Mouse (Mus musculus) liver, embryonic 15.5 days (tissue): ENCODE measurements around the gene Khnyn. TPM values are rescaled to one million over a fixed set of nuclear protein-coding genes. Genes with fewer than 3 reads are reported as not detected.
A peak's percentile ranks its signal among the peaks of the same experiment; 100 is the strongest.

ENCODE experiments used
- ATAC-seq: fragments of 200-750 bp; cut with Nextera tagmentation; 2 replicates; pipeline ENCODE4 v1.8.0; 2017; ENCODE audit warnings: moderate number of reproducible peaks, mild to moderate bottlenecking, moderate library complexity; ENCODE audit not compliant: insufficient read depth
- H3K27ac ChIP-seq: fragments of 300-500 bp; sonication (generic); replicated peaks from 2 replicates; pipeline ENCODE4 v1.5.1; 2015; ENCODE audit warnings: mild to moderate bottlenecking, inconsistent platforms
- H3K27me3 ChIP-seq: fragments of 300-500 bp; sonication (generic); 2 replicates; pipeline ENCODE4 v1.6.1; 2015; ENCODE audit warnings: mild to moderate bottlenecking, inconsistent platforms
- H3K36me3 ChIP-seq: fragments of 300-500 bp; sonication (generic); replicated peaks from 2 replicates; pipeline ENCODE4 v1.6.1; 2015; ENCODE audit warnings: moderate library complexity, mild to moderate bottlenecking, inconsistent platforms
- H3K4me1 ChIP-seq: fragments of 300-500 bp; sonication (generic); replicated peaks from 2 replicates; pipeline ENCODE4 v1.6.1; 2015; ENCODE audit warnings: inconsistent platforms
- H3K4me2 ChIP-seq: fragments of 300-500 bp; sonication (generic); 2 replicates; pipeline ENCODE4 v1.6.1; 2015; ENCODE audit warnings: moderate library complexity, mild to moderate bottlenecking, inconsistent platforms
- H3K4me3 ChIP-seq: fragments of 300-500 bp; sonication (generic); replicated peaks from 2 replicates; pipeline ENCODE4 v1.5.1; 2015; ENCODE audit warnings: mild to moderate bottlenecking, inconsistent platforms
- H3K9ac ChIP-seq: fragments of 300-500 bp; sonication (generic); 2 replicates; pipeline ENCODE4 v1.6.1; 2015; ENCODE audit warnings: moderate library complexity, mild to moderate bottlenecking, inconsistent platforms
- H3K9me3 ChIP-seq: fragments of 300-500 bp; sonication (generic); replicated peaks from 2 replicates; pipeline ENCODE4 v1.6.1; 2016; ENCODE audit warnings: inconsistent platforms
- WGBS: fragments of 180-500 bp; shearing (Covaris S2); methylation state at CpG from one replicate; pipeline ENCODE4 v1.1.7; 2015; ENCODE audit warnings: mixed read lengths; ENCODE audit not compliant: insufficient replicate concordance; 5-methylcytosine and 5-hydroxymethylcytosine counted together
- polyA plus RNA-seq: library from polyadenylated mRNA; unstranded; fragments of >200 nt; fragmentation: Nextera tagmentation; extraction: Ambion mirVana; gene quantifications from 2 replicates; pipeline ENCODE4 v1.2.1, GENCODE M21; 2015

Gene Khnyn
- polyA plus RNA-seq = 8.6 and 10.1 TPM in 2 replicates

DNA sequence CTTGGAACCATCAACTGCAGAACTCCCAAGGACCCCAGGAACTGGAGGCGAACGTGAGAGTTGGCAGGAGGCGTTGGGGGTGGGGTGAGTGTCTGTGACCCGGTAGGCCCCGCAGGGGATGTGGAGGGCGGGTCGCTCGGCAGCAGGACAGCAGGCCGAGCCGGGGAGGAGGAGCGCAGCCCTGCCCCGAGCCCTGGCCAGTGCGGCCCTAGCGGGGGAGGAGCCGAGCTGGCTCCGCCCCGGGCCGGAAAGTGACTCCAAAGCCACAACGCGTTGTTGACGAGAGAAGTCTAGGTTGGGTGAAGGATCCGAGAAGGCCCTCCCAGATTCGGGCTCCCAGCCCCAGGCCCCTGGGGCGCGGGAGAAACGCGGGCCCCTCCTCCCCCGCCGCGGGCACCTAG is at the start of gene Khnyn:
Gene Khnyn (plus strand): TSS at position 235 of the 401 bp plus-strand sequence.
- Histone ChIP-seq H3K4me3 (peak within 1 kb of the TSS; percentile 85), H3K9ac (peak within 1 kb of the TSS; percentile 95), H3K27ac (peak within 1 kb of the TSS; percentile 93), H3K9me3 (no peaks in the 10 kb centered on the region), H3K4me2 (peak within 1 kb of the TSS; percentile 78), H3K27me3 (no peaks in the 10 kb centered on the region), H3K36me3 (peaks cover 38% of the 10 kb centered on the region), H3K4me1 (peaks cover 51% of the 10 kb centered on the region)
- ATAC-seq = peak; percentile 86
- under 1% methylated on average over 30 of the region's 30 CpGs for WGBS

DNA sequence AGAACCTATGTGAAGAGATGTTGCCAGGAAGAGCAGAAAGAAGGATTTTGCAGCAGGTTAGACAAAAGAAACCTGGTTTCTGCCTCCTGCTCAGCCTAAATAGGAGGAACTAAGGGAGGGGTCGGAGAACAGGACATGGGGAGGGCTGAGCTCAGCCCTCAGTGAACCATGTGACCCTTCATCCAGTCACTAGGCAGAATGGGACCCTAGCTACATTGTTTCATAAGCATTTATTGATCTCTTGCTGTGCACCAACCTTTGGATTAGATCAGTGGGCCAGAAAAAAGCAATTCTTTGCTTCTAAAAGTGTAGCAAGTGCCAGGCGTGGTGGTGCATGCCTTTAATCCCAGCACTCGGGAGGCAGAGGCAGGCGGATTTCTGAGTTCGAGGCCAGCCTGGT is 46.4 kb upstream of the Khnyn start:
- Histone ChIP-seq H3K9me3 (no peaks in the 10 kb centered on the region), H3K4me2 (no peak overlapping the region), H3K27me3 (no peaks in the 10 kb centered on the region), H3K27ac (no peak overlapping the region), H3K4me3 (no peak overlapping the region), H3K9ac (no peak overlapping the region), H3K4me1 (no peaks in the 10 kb centered on the region; the same call in 1 of the 2 replicates), H3K36me3 (no peaks in the 10 kb centered on the region)
- ATAC-seq = 0 out of 2 replicates have a peak, but pooled peaks have one; percentile 28
- WGBS = 62% methylated on average over 5 of the region's 5 CpGs

DNA sequence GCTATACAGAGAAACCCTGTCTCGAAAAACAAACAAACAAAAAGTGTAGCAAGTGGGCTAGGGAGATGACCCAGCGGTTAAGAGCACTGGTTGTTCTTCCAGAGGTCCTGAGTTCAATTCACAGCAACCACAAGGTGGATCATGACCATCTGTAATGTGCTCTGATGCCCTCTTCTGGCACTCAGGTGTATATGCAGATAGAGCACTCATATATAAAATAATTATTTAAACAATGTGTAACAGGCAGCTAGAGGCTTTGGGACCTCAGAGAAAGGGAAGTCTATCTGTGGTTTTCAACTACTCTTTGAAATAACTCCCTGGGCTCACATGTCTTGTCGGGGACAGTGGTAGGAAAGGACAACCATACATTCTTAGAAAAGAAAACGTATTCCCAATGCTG is 46.0 kb upstream of the Khnyn start:
- 55% methylated on average over 4 of the region's 4 CpGs for WGBS
- ATAC-seq = no peak
- Histone ChIP-seq H3K4me2 (no peak overlapping the region), H3K27ac (no peak overlapping the region), H3K27me3 (no peaks in the 10 kb centered on the region), H3K9me3 (no peaks in the 10 kb centered on the region), H3K9ac (no peak overlapping the region), H3K4me3 (no peak overlapping the region), H3K4me1 (no peaks in the 10 kb centered on the region; the same call in 1 of the 2 replicates), H3K36me3 (no peaks in the 10 kb centered on the region)

DNA sequence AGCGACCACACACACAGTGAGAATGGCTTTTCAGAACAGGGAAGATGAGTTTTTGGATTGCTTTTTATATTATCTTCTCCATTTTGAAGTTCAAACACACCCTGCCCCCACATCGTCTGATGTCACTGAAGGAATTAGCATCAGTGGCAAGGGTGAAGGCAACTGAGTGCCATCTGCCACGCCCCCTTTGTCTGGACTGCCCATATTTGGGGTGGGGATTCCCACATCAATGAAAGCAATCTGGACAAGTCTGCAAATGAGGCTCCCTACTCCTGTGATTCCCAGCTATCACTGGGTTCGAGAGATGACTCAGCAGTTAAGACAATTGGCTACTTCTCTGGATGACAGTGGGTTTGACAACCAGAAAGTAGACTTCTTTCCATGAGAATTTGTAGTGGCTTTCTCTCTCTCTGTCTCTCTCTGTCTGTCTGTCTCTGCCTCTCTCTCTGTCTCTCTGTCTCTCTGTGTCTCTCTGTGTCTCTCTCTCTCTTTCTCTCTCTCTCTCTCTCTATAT is 43.8 kb upstream of the Khnyn start:
- Histone ChIP-seq H3K9me3 (no peaks in the 10 kb centered on the region), H3K27me3 (no peaks in the 10 kb centered on the region), H3K4me2 (no peak overlapping the region), H3K4me3 (no peak overlapping the region), H3K27ac (no peak overlapping the region), H3K9ac (no peak overlapping the region), H3K36me3 (no peaks in the 10 kb centered on the region), H3K4me1 (no peaks in the 10 kb centered on the region; the same call in 1 of the 2 replicates)
- no peak for ATAC-seq
- WGBS = 40% methylated on average over 4 of the region's 4 CpGs

DNA sequence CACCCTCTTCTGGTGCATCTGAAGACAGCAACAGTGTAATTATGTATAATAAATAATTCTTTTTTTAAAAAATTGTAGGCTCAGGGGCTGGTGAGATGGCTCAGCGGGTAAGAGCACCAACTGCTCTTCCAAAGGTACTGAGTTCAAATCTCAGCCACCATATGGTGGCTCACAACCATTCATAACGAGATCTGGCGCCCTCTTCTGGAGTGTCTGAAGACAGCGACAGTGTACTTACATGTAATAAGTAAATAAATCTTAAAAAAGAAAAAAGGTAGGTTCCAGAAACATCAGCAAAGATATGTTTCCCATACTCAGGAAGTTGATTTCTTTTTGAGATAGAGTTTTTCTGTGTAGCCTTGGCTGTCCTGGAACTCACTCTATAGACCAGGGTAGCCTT is 42.0 kb upstream of the Khnyn start:
- Histone ChIP-seq H3K9ac (no peak overlapping the region), H3K9me3 (no peaks in the 10 kb centered on the region), H3K4me2 (no peak overlapping the region), H3K4me1 (no peaks in the 10 kb centered on the region; the same call in 1 of the 2 replicates), H3K4me3 (no peak overlapping the region), H3K36me3 (no peaks in the 10 kb centered on the region), H3K27ac (no peak overlapping the region), H3K27me3 (no peaks in the 10 kb centered on the region)
- WGBS = 58% methylated on average over 4 of the region's 4 CpGs
- no peak for ATAC-seq

DNA sequence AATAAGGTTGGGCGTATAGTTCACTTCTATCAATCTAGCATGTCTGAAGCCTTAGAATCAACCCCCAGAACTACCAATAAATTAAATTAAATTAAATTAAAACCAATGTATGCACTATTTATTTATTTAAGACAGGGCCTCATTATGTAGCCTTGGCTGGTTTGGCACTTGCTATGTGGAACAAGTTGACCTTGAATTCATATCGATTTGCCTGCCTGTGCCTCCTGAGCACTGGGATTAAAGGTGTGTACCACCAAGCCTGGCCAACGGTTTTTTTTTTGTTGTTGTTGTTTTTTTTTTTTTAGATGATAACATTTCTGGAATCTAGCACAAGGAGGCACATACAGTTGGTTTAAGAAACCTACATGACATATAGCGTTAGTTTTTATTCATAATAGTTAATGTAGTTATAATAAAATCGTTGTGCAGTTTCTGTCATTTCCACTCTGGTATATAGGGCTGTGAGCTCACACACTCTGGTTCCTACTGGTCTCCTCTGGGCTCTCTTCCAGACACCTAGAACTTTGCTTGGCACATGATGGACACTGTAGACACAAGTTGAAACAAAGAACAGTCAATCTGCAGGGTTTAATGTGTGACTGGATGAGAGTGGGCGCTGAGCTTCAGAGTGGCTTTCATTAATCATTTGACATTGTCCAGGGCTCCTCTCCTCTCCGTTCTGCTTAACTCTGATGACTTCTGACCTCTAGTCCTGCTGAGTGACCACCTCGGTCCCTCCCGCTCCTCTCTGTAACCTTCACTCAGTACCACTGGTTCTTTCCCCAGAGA is 39.0 kb upstream of the Khnyn start:
- no peak overlapping the region for H3K4me2 ChIP-seq
- 0 out of 2 replicates have a peak, but pooled peaks cover under 1% of the 10 kb centered on the region for H3K27me3 ChIP-seq
- no peak overlapping the region for H3K27ac ChIP-seq
- H3K36me3 ChIP-seq = no peaks in the 10 kb centered on the region
- no peak overlapping the region for H3K4me3 ChIP-seq
- H3K9me3 ChIP-seq = no peaks in the 10 kb centered on the region
- WGBS = 63% methylated on average over 9 of the region's 9 CpGs
- H3K9ac ChIP-seq = no peak overlapping the region
- H3K4me1 ChIP-seq = no peaks in the 10 kb centered on the region
- ATAC-seq = peak; percentile 56

DNA sequence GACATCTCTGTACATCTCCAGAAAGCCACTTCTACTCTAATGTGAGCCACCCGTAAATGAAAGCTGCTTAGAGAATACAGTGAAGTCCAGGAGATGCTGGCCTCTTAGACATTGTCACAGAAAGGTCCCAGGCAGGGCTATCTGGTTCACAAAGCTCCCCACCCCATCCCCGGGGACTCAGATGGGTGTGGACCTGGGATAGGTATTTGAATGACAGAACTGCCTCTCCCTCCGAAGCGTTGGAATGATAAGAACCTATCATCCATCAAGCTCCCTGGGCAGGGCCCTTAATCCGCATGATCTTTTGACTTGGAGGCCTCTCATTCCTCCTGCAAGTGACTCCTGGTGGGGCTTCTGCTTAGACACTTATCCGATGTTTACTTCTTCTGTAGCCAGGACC is 33.9 kb upstream of the Khnyn start:
- H3K4me3 ChIP-seq = no peak overlapping the region
- ATAC-seq = no peak
- H3K4me2 ChIP-seq = no peak overlapping the region
- no peak overlapping the region for H3K27ac ChIP-seq
- H3K27me3 ChIP-seq = peaks cover 31% of the 10 kb centered on the region
- WGBS = 44% methylated on average over 6 of the region's 6 CpGs
- peaks cover 29% of the 10 kb centered on the region for H3K4me1 ChIP-seq
- no peak overlapping the region for H3K9ac ChIP-seq
- no peaks in the 10 kb centered on the region for H3K9me3 ChIP-seq
- H3K36me3 ChIP-seq = no peaks in the 10 kb centered on the region

DNA sequence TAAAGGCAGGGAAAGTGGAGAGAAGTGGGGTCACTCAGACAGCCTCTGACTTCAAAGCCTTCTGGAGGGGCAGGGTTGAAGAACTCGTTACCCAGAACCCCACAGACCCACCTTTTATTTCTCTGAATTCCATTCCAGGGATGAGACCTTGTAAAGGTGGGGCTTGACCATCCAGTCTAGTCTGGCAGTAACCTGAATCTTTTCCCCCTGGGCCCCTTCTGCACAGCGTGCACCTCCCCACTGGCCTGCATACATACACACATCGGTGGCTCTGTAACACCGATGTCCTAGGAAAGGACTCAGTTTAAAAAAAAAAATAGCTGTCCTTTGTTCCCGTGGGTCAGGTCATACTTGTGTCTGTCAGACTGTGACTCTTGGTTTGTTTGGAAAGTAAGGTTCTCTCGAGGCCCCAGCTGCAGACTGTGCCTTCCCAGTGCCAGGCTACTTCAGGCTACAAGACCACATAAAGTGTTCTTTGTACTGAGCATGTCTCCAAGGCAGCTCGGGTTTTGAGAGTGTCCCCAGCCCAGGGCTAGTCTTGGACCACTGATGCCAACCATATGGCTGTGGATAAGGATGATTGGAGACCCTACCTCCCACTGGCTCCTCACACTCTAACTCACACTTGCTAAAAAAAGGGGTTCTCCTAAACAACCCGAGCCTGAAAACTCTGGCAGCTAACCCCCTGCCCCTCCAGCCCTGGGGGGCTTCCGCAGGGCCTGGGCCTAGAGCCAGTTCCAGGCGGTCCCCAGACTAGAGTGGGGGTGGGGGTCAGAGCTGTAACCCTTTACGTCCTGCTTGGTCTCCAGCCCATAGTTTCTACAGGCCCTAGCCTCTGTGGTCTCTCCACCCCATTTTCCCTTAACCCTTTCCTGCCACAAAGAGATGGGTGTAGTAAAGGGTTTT is 31.8 kb upstream of the Khnyn start:
- Histone ChIP-seq H3K36me3 (no peaks in the 10 kb centered on the region), H3K4me3 (no peak overlapping the region), H3K4me2 (peak overlapping the region; percentile 72; the same call in 1 of the 2 replicates), H3K27ac (peak overlapping the region; percentile 53), H3K27me3 (peaks cover 31% of the 10 kb centered on the region), H3K9me3 (no peaks in the 10 kb centered on the region), H3K9ac (no peak overlapping the region), H3K4me1 (peaks cover 34% of the 10 kb centered on the region)
- ATAC-seq = peak; percentile 54; the same call in 1 of the 2 replicates
- WGBS = 18% methylated on average over 11 of the region's 11 CpGs

DNA sequence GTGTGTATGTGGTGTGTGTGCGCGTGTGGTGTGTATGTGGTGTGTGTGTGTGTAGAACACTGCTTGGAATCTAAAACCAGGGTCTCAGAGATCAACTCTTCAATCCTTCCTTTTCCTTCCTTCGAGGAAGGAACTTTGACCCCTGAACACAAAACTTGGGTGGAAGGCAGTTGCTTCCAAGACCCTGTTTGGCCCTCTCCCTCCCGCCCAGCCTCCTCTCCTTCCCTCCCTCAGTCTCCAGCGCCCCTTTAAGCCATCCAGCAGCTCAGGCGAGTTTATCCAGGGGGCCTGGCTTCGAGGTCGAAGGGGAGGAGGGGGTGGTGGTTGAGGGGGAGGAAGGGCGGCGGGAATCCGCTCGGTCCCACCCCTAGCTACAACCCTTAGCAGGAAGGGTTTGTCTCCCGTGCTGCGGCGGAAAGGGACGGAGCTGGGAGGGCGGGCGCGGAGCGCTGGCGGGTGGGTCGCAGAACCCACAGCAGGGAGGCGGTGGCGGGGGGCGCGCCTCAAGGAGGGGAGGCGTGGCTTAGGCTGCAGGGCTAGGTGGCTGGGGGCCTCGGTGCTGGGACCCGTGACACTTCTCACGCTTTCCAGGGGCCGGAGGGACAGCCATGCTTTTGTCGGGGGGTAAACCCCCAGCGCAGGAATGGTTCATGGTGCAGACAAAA is 31.0 kb upstream of the Khnyn start, which contains the start of gene Nynrin:
Gene Nynrin (plus strand): TSS at position 390 of the 665 bp plus-strand sequence.
- Histone ChIP-seq H3K36me3 (no peaks in the 10 kb centered on the region), H3K27me3 (peaks cover 31% of the 10 kb centered on the region), H3K4me1 (peaks cover 34% of the 10 kb centered on the region), H3K4me3 (peak within 1 kb of the TSS; percentile 57), H3K9me3 (no peaks in the 10 kb centered on the region), H3K4me2 (peak within 1 kb of the TSS; percentile 72), H3K9ac (peak within 1 kb of the TSS; percentile 32), H3K27ac (peak within 1 kb of the TSS; percentile 53)
- WGBS = 3% methylated on average over 33 of the region's 33 CpGs
- ATAC-seq = peak; percentile 68

DNA sequence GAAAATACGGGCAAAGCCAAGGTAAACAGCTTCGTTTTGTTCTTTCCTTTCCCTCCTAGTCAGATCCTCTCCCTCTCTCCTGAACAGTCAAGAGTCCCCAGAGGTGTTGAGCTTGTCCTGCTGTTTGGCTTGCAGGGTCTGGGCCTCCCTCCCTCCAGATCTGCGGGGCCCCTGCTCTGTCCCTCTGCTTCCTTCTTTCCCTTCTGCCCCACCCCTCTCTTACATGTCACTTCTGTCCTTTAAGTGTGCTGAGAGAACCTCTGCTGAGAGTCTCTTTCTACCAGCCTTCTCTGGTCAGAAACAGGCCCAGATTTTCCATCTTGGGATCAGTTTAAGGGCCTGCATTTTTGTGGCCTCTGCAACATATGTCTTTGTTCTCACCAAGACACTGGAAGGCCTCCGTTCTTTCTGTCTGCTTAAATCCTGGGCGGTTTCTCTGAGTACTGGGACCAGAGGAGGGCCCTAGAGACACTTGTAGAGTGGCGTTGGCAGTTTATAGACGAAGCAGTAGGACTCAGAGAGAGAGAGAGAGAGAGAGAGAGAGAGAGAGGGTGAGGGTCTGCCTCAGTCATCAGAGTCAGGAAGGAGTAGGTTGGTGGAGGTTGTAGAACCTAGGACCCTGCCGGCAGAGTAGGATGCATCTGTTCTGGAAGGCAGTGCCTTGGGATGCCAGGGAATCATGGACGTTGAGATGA is 30.2 kb upstream of the Khnyn start:
- no peaks in the 10 kb centered on the region for H3K9me3 ChIP-seq
- peak overlapping the region; percentile 72 for H3K4me2 ChIP-seq
- no peak for ATAC-seq
- 3% methylated on average over 9 of the region's 9 CpGs for WGBS
- H3K9ac ChIP-seq = peak overlapping the region; percentile 32
- H3K4me1 ChIP-seq = peaks cover 34% of the 10 kb centered on the region
- peak overlapping the region; percentile 57 for H3K4me3 ChIP-seq
- H3K27ac ChIP-seq = peak overlapping the region; percentile 53
- H3K27me3 ChIP-seq = peaks cover 31% of the 10 kb centered on the region
- no peaks in the 10 kb centered on the region for H3K36me3 ChIP-seq
